10 mouse cellular contexts compared by ENCODE assay signal in genomic region chr2:26324917-26325316, GRCm38 (mm10). TPM values are rescaled to one million over a fixed set of nuclear protein-coding genes. Genes with fewer than 3 reads are reported as not detected.
A peak's percentile ranks its signal among the peaks of the same experiment; 100 is the strongest.
DNase-seq lines count a peak whose midpoint lies in the region; ATAC-seq and TF ChIP-seq lines count a peak whose summit lies in the region.
"Had no signal": no experiment of that assay in that cellular context is flagged by ENCODE, and none has a peak within 500 bp of the region (broad histone marks: within the 10 kb centered on the region; RNA-seq: fewer than 3 reads in every experiment).

No protein-coding gene starts in this region.

- H3K4me3 ChIP-seq in forebrain, postnatal 0 days (ENCODE audit: low read depth, low read length): no peak overlapping the region
- H3K4me3 ChIP-seq in forebrain, embryonic 13.5 days: no peak overlapping the region
- H3K4me3 ChIP-seq in lung, embryonic 15.5 days: no peak overlapping the region
- no peak overlapping the region for H3K4me3 ChIP-seq in bone marrow, adult 2 months (replicated peaks; ENCODE audit: control insufficient read depth, low read depth, low read length)
- H3K4me3 ChIP-seq: erythroblast, embryonic 14.5 days had no signal

- no peaks in the 10 kb centered on the region for H3K9me3 ChIP-seq in forebrain, postnatal 0 days (ENCODE audit: low read length)
- H3K9me3 ChIP-seq in forebrain, embryonic 13.5 days (replicated peaks): no peaks in the 10 kb centered on the region
- H3K9me3 ChIP-seq in lung, embryonic 15.5 days: no peaks in the 10 kb centered on the region

- H3K27ac ChIP-seq in forebrain, postnatal 0 days (ENCODE audit: low read depth, low read length): no peak overlapping the region
- no peak overlapping the region for H3K27ac ChIP-seq in forebrain, embryonic 13.5 days
- peak overlapping the region; percentile 10; the same call in 1 of the 2 replicates for H3K27ac ChIP-seq in lung, embryonic 15.5 days
- H3K27ac ChIP-seq in bone marrow, adult 2 months (ENCODE audit: control insufficient read depth, insufficient read depth, low read depth, low read length, poor library complexity): no peak overlapping the region

- no peak overlapping the region for H3K9ac ChIP-seq in forebrain, postnatal 0 days
- no peak overlapping the region for H3K9ac ChIP-seq in forebrain, embryonic 13.5 days
- no peak overlapping the region for H3K9ac ChIP-seq in lung, embryonic 15.5 days

- peak; percentile 40; the same call in 1 of the 2 replicates for ATAC-seq in forebrain, postnatal 0 days
- no peak for ATAC-seq in forebrain, embryonic 13.5 days
- no peak for ATAC-seq in lung, embryonic 15.5 days (ENCODE audit: borderline replicate concordance, extremely low read depth, low FRiP score, low TSS enrichment)
- ATAC-seq in megakaryocyte-erythroid progenitor cell, adult 5-6 weeks (replicated peaks; ENCODE audit: low FRiP score, low TSS enrichment, poor library complexity, severe bottlenecking): peak; percentile 35; the same call in 1 of the 2 replicates

- H3K4me1 ChIP-seq in forebrain, postnatal 0 days (ENCODE audit: insufficient read depth): no peaks in the 10 kb centered on the region
- H3K4me1 ChIP-seq in forebrain, embryonic 13.5 days: peaks cover 6% of the 10 kb centered on the region
- 0 out of 2 replicates have a peak, but pooled peaks cover 6% of the 10 kb centered on the region for H3K4me1 ChIP-seq in lung, embryonic 15.5 days
- no peaks in the 10 kb centered on the region; the same call in 1 of the 2 replicates for H3K4me1 ChIP-seq in bone marrow, adult 2 months (ENCODE audit: control insufficient read depth, insufficient read depth, low read length)

- TF ChIP-seq POLR2A in bone marrow, adult 2 months (IDR thresholded peaks at IDR 0.05; ENCODE audit: borderline replicate concordance, control insufficient read depth, low read depth, low read length): no peak

- 86% methylated on average over 2 of the region's 2 CpGs for WGBS in forebrain, postnatal 0 days
- WGBS in forebrain, embryonic 13.5 days: 90% methylated on average over 2 of the region's 2 CpGs
- WGBS in lung, embryonic 15.5 days: 69% methylated on average over 2 of the region's 2 CpGs
- 83% methylated on average over 2 of the region's 2 CpGs for WGBS in bone marrow, adult 2 months

- peaks cover 67% of the 10 kb centered on the region for H3K36me3 ChIP-seq in forebrain, postnatal 0 days (ENCODE audit: insufficient read depth)
- H3K36me3 ChIP-seq in forebrain, embryonic 13.5 days (ENCODE audit: poor library complexity, severe bottlenecking): peaks cover 74% of the 10 kb centered on the region
- peaks cover 67% of the 10 kb centered on the region for H3K36me3 ChIP-seq in lung, embryonic 15.5 days

- H3K4me2 ChIP-seq in forebrain, postnatal 0 days (ENCODE audit: low read depth): no peak overlapping the region
- no peak overlapping the region for H3K4me2 ChIP-seq in forebrain, embryonic 13.5 days
- no peak overlapping the region for H3K4me2 ChIP-seq in lung, embryonic 15.5 days

- no peak for DNase-seq in forebrain, postnatal 0 days
- no peak for DNase-seq in lung, postnatal 14 days
- no peak for DNase-seq in urinary bladder, postnatal 4 days (ENCODE audit: low spot score in 2 of 2)
- no peak for DNase-seq in frontal cortex, postnatal 25 days (ENCODE audit: low spot score in 2 of 2)

- H3K27me3 ChIP-seq in forebrain, postnatal 0 days (ENCODE audit: insufficient read depth, low read length): no peaks in the 10 kb centered on the region
- H3K27me3 ChIP-seq in forebrain, embryonic 13.5 days: no peaks in the 10 kb centered on the region
- H3K27me3 ChIP-seq in lung, embryonic 15.5 days: no peaks in the 10 kb centered on the region
- H3K27me3 ChIP-seq: Patski had no signal

- peak; percentile 61 for TF ChIP-seq CTCF in forebrain, postnatal 0 days (IDR thresholded peaks at IDR 0.05; ENCODE audit: low read depth)
- TF ChIP-seq CTCF in bone marrow, adult 2 months (IDR thresholded peaks at IDR 0.05; ENCODE audit: control insufficient read depth, insufficient read depth, low read length): peak; percentile 37; the same call in 1 of the 2 replicates

RNA-seq across cellular contexts. Expression of gene Gpsm1, which starts 9.6 kb away (rescaled TPM):
- total RNA-seq in forebrain, postnatal 0 days (2014; rRNA removed): 242 and 257 TPM in 2 replicates
- polyA plus RNA-seq in forebrain, postnatal 0 days (2015; fragmentation: Nextera tagmentation; extraction: Ambion mirVana): 140 and 149 TPM in 2 replicates
- 97.7 and 120 TPM in 2 replicates for polyA plus RNA-seq in forebrain, embryonic 13.5 days (2015; fragmentation: Nextera tagmentation; extraction: Ambion mirVana)
- 54.6 and 55.3 TPM in 2 replicates for polyA plus RNA-seq in lung, embryonic 15.5 days (2015; fragmentation: Nextera tagmentation; extraction: Ambion mirVana)
- 6.1 and 10.0 TPM in 2 replicates for polyA plus RNA-seq in bone marrow, adult 2 months (2011; ENCODE audit: insufficient read depth, insufficient read length, low replicate concordance, missing spikeins)
- 2.8 and 6.8 TPM in 2 replicates for total RNA-seq in megakaryocyte-erythroid progenitor cell, adult 5-6 weeks (2014; fragmentation: Nextera tagmentation)
- 6.9 and 12.4 TPM in 2 replicates for total RNA-seq in megakaryocyte-erythroid progenitor cell, adult 5-6 weeks (2017)

RNA-seq across cellular contexts. Expression of gene Dnlz, which starts 27.0 kb away (rescaled TPM):
- total RNA-seq in forebrain, postnatal 0 days (2014; rRNA removed): 32.2 and 39.8 TPM in 2 replicates
- polyA plus RNA-seq in forebrain, postnatal 0 days (2015; fragmentation: Nextera tagmentation; extraction: Ambion mirVana): 28.8 and 33.2 TPM in 2 replicates
- 31.1 and 32.2 TPM in 2 replicates for polyA plus RNA-seq in forebrain, embryonic 13.5 days (2015; fragmentation: Nextera tagmentation; extraction: Ambion mirVana)
- polyA plus RNA-seq in lung, embryonic 15.5 days (2015; fragmentation: Nextera tagmentation; extraction: Ambion mirVana): 25.5 and 27.3 TPM in 2 replicates
- polyA plus RNA-seq in bone marrow, adult 2 months (2011; ENCODE audit: insufficient read depth, insufficient read length, low replicate concordance, missing spikeins): 4.0 and 6.9 TPM in 2 replicates
- total RNA-seq in megakaryocyte-erythroid progenitor cell, adult 5-6 weeks (2014; fragmentation: Nextera tagmentation): 12.7 and 20.7 TPM in 2 replicates
- 9.4 and 15.3 TPM in 2 replicates for total RNA-seq in megakaryocyte-erythroid progenitor cell, adult 5-6 weeks (2017)

RNA-seq across cellular contexts. Expression of gene Ccdc187, which starts 30.6 kb away (rescaled TPM):
- total RNA-seq in forebrain, postnatal 0 days (2014; rRNA removed): 1.5 and 2.0 TPM in 2 replicates
- polyA plus RNA-seq in forebrain, postnatal 0 days (2015; fragmentation: Nextera tagmentation; extraction: Ambion mirVana): 0.13 TPM in 2 replicates
- polyA plus RNA-seq in forebrain, embryonic 13.5 days (2015; fragmentation: Nextera tagmentation; extraction: Ambion mirVana): 0.18 and 0.35 TPM in 2 replicates
- polyA plus RNA-seq in lung, embryonic 15.5 days (2015; fragmentation: Nextera tagmentation; extraction: Ambion mirVana): 0.31 and 0.34 TPM in 2 replicates
- 0.20 TPM in 1 of 2 replicates, not detected in the other for polyA plus RNA-seq in bone marrow, adult 2 months (2011; ENCODE audit: insufficient read depth, insufficient read length, low replicate concordance, missing spikeins)
- total RNA-seq in megakaryocyte-erythroid progenitor cell, adult 5-6 weeks (2014; fragmentation: Nextera tagmentation): not detected in 2 replicates
- total RNA-seq in megakaryocyte-erythroid progenitor cell, adult 5-6 weeks (2017): not detected in 2 replicates

RNA-seq across cellular contexts. Expression of gene Card9, which starts 35.8 kb away (rescaled TPM):
- total RNA-seq in forebrain, postnatal 0 days (2014; rRNA removed): 4.0 and 4.1 TPM in 2 replicates
- polyA plus RNA-seq in forebrain, postnatal 0 days (2015; fragmentation: Nextera tagmentation; extraction: Ambion mirVana): 0.84 and 1.8 TPM in 2 replicates
- polyA plus RNA-seq in forebrain, embryonic 13.5 days (2015; fragmentation: Nextera tagmentation; extraction: Ambion mirVana): 0.72 and 2.0 TPM in 2 replicates
- polyA plus RNA-seq in lung, embryonic 15.5 days (2015; fragmentation: Nextera tagmentation; extraction: Ambion mirVana): 1.7 and 3.0 TPM in 2 replicates
- polyA plus RNA-seq in bone marrow, adult 2 months (2011; ENCODE audit: insufficient read depth, insufficient read length, low replicate concordance, missing spikeins): 67.0 and 199 TPM in 2 replicates
- 0.72 and 2.9 TPM in 2 replicates for total RNA-seq in megakaryocyte-erythroid progenitor cell, adult 5-6 weeks (2014; fragmentation: Nextera tagmentation)
- total RNA-seq in megakaryocyte-erythroid progenitor cell, adult 5-6 weeks (2017): 1.7 and 3.2 TPM in 2 replicates

RNA-seq across cellular contexts. Expression of gene Snapc4, which starts 55.5 kb away (rescaled TPM):
- total RNA-seq in forebrain, postnatal 0 days (2014; rRNA removed): 56.7 and 58.6 TPM in 2 replicates
- polyA plus RNA-seq in forebrain, postnatal 0 days (2015; fragmentation: Nextera tagmentation; extraction: Ambion mirVana): 14.9 and 19.1 TPM in 2 replicates
- polyA plus RNA-seq in forebrain, embryonic 13.5 days (2015; fragmentation: Nextera tagmentation; extraction: Ambion mirVana): 25.1 and 30.9 TPM in 2 replicates
- 23.1 and 30.0 TPM in 2 replicates for polyA plus RNA-seq in lung, embryonic 15.5 days (2015; fragmentation: Nextera tagmentation; extraction: Ambion mirVana)
- polyA plus RNA-seq in bone marrow, adult 2 months (2011; ENCODE audit: insufficient read depth, insufficient read length, low replicate concordance, missing spikeins): 25.2 and 42.6 TPM in 2 replicates
- 64.6 and 87.4 TPM in 2 replicates for total RNA-seq in megakaryocyte-erythroid progenitor cell, adult 5-6 weeks (2014; fragmentation: Nextera tagmentation)
- 33.6 and 52.3 TPM in 2 replicates for total RNA-seq in megakaryocyte-erythroid progenitor cell, adult 5-6 weeks (2017)

Comparison
In these comparisons a context has a peak if more than half of its experiments do, and no peak if none do; other contexts are left out.
1. ATAC-seq: peak in forebrain, postnatal 0 days (single experiment) and megakaryocyte-erythroid progenitor cell, adult 5-6 weeks (single experiment); none in forebrain, embryonic 13.5 days (single experiment) and lung, embryonic 15.5 days (single experiment).